Mouse (Mus musculus): ENCODE results near the gene Dscaml1.

The Dscaml1 gene

DNA sequence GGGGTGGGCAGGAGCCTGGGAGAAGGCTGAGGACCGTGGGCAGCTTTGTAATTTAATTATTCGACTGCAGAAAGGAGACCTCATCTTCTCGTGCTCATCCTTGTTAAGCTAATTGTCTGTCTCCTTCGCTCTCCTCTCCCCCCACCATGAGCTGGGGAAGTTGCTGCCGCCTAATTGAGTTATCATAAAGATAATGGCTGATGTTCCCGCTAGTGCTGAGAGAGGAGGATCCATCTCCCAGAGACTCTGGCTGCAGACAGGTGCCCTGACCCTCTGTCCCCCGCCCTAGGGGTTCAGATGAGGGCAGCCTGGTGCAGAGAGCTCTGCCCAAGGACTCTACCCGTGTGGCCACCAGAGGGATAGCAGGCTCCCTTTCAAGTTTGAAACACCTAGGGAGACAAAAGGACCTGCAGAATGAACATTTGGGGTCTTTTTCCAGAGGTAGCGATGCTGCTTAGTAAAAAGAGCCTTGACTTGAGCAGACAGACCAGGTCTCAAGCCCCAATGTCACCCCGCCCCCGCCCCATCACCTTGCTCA is 256.1 kb downstream of the Dscaml1 start:
- DNase-seq (ENCODE audit: low read depth, low spot score): no peak

DNA sequence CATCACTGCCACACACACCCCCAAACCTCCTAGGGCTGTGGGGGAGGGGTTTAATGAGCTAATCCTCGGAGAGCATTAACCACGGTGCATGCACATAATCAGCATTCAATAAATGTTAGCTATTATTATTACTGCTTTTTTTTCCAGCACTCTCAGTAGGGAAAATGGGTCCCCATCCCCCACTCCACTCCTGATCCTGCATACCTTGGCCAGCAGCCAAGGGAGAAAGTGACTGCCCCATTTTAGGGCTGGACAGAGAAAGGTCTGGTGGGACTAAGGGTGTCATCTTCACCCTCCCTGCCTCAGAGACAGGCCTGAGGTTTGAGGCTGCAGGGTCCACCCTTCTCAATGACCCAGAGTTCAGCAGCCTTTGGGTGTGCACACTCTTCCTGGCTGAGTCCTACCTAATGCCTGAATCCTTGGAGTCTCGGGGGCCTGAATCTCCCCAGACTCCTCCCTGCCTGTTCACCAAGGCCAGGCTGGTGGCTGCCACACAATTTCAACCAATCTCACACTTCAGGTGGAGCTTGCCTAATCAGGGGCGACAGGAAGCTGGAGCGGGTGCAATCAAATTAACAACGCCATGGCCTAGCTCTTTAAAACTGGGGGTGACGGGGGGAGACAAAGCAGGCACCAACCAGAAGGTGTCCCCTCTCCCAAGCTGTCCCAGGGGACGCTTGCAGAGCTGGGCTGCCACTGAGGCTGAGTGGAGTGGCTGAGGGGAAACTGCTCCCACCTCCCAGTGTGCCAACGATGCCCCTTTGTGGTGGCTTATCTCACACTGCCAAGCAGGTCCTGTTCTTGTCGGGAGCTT is 267.2 kb downstream of the Dscaml1 start:
- DNase-seq (ENCODE audit: low read depth, low spot score): peak; percentile 37

DNA sequence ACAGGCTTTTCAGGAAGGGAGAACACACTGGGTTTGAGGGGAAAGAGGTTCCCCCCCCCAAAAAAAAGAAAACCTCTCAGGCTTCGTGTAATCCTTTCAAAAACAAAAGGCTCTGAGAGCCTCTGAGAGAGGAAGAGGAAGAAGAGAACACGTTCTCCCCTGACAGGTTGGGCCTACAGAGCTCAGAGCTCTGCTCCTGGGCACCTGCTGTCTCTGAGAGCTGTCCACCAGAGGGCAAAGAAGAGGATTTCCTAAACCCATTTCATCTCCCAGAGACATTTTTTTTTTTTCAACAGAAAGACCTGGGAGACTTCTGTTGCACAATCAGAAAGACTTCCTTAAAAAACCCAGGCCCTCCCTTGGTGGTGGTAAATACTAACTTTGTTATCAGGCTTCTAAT is 267.8 kb downstream of the Dscaml1 start:
- DNase-seq (ENCODE audit: low read depth, low spot score): no peak

DNA sequence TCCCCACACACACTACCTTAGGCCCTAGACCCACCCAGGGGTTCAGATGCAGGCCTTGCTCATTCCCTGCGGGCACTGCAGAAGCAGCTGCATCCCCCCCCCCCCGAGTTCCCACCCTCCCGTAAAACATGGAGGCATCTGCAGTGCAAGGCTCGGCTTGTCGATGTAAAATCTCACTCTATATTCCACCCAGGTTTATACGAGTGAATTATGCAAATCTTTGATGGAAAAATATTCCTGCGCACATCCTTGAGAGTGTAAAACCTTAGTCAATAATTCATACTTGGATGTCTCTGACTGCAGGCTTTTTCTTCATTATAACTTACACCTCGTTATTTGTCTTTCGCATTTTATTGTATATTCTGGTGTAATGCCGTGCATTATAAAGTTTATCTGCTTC is 272.7 kb downstream of the Dscaml1 start:
- no peak for DNase-seq (ENCODE audit: low read depth, low spot score)

DNA sequence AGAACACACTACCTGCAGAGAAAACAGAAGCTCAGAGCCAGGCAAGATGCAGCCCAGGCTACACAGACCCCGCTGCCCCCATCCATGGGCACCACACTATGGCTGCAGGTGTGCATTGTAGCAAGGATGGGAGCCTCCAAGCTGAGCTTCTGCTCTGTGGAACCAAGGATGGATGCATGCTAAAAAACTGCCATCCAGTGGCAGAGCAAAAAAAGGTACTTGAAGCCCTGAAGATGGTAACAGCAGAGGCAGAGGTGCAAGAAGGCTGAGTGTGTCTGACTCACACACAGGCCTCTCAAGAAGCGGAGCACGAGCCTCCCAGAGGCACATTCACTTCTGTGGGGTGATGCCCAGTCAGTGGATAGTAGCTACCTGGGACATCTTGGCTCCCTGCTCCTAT is 276.8 kb downstream of the Dscaml1 start:
- no peak for DNase-seq (ENCODE audit: low read depth, low spot score)

DNA sequence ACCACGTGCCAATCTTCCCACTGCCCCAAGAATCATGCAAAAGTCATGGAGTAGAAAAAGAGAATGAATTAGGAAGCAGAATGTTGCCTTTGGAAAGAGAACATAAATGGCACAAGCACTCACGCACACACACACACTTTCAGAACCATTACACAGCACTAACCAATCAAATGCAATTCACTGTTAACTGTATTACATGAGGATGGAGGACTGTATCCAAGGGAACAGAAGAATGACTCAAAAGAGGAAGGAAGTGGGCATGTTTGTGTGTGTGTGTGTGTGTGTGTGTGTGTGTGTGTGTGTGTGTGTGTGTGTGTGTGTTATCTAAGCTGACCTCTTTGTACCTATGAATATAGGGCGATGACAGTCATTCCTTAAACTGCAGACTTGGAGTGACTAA is 278.0 kb downstream of the Dscaml1 start:
- no peak for DNase-seq (ENCODE audit: low read depth, low spot score)

DNA sequence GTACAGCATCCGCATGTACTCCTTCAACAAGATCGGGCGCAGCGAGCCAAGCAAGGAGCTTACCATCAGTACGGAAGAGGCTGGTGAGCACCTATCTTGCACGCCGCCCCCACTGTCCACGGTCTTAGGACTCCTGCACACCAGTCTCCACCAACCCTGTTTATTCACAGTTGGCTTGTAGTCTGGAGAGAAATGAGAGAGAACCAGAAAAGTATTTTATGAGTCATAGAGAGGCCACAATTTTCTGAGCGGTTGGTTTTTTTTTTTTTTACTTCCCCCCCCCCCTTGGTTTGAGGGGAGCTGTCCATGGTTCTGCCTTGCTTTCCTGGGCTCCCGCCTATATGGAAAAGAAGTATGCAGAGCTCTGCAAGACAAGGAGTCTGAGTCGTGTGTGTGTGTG is 283.9 kb downstream of the Dscaml1 start:
- DNase-seq (ENCODE audit: low read depth, low spot score): no peak

DNA sequence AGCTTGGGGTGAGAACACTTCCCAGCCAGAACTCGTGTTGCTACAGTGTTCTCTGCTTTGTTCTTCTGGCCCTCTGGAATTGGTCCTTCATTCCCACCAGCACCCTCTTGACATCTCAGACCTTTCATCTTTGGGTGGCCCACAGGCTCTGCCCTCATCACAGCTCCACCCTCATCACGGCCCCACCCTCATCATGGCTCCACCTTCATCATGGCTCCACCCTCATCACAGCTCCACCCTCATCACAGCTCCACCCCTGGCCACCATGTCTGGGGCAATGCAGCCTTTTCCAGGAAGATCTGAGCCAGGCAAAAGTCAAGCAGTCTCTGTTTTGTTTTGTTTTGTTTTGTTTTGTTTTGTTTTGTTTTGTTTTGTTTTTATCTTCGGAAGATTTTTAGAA is 289.0 kb downstream of the Dscaml1 start:
- no peak for DNase-seq (ENCODE audit: low read depth, low spot score)

DNA sequence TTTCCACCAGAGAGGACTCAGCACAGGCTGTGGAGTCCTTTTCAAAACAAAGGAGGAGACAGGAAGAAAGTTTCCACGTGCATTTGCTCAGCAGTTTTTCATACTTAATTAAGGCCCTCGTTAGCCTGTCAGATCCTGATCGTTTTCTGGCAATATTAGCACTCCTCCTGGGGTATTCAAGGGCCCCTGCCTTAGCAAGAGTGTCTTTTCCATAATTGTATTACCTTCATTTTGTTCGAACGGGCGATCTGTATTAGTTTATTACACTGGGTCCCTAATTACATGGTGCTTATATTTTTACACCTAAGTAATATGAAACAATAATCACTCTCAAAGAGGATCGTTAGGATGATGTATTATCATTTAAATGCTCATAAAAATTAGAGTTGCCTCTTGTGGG is 293.6 kb downstream of the Dscaml1 start:
- DNase-seq (ENCODE audit: low read depth, low spot score): no peak

DNA sequence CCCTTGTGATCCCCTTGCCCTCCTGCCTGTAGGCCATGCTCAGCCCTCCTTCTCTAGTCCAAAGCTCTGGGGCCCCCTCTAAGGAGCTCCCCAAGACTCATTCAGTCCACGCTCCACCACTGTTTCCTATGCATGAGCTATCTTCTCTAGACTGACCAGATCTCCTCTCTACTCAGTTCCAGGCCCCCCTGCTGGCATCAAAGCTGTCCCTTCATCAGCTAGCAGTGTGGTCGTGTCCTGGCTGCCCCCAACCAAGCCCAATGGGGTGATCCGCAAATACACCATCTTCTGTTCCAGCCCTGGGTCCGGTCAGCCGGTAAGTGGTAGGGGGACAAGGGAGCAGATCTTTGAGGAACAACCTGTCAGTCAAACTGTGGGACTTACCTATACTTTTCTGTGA is 305.4 kb downstream of the Dscaml1 start:
- DNase-seq (ENCODE audit: low read depth, low spot score): no peak

DNA sequence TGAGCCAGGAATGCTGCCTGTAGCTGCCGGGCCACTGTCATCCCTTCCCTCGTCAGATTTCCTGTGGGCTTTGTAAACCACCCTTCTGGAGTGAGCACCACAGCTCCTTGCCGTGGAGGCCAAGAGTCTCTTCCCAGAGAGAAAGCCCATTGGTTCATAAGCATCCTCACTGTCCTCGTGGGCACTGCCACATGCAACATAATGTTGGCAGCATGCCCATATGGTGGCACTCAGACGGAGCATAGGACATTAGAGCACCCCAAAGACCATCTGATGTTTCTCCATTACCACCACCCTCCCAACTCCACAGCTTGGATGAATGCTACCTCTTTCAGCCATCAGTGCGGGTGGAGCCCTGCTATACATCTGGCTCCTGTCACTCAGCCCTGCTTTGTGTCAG is 306.8 kb downstream of the Dscaml1 start:
- no peak for DNase-seq (ENCODE audit: low read depth, low spot score)

DNA sequence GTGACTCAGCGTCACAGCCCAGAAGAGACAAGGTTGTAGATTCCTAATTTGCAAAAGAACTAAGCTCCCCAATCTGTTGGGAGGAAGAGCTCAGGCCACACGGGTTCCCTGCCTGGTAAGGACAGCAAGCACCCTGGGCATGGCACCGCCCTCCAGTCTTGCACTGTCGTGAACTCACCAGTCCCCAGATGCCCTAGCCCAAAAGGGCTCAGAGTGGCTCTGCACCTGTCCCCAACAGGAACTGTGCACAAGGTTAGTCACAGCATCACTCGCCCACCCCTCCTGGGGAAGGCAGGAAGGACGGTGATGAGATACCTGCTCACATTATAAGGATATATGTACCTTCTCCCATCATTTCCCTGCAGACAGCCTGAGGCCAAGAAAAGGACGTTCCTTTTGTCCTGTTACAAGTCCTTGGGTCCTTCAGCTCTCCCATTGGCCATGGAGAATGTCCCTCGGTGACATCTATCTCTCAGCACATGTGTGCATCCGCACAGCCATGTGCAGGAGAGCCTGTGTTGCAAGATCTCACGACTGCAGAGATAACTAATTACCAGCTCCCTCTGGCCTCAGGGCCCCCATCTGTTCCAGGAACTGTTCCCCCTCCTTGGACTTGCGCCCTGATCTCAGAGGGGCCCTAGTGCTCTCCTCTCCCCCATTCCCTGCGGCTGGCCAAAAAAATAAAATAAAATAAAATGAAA is 312.7 kb downstream of the Dscaml1 start:
- no peak for DNase-seq (ENCODE audit: low read depth, low spot score)

DNA sequence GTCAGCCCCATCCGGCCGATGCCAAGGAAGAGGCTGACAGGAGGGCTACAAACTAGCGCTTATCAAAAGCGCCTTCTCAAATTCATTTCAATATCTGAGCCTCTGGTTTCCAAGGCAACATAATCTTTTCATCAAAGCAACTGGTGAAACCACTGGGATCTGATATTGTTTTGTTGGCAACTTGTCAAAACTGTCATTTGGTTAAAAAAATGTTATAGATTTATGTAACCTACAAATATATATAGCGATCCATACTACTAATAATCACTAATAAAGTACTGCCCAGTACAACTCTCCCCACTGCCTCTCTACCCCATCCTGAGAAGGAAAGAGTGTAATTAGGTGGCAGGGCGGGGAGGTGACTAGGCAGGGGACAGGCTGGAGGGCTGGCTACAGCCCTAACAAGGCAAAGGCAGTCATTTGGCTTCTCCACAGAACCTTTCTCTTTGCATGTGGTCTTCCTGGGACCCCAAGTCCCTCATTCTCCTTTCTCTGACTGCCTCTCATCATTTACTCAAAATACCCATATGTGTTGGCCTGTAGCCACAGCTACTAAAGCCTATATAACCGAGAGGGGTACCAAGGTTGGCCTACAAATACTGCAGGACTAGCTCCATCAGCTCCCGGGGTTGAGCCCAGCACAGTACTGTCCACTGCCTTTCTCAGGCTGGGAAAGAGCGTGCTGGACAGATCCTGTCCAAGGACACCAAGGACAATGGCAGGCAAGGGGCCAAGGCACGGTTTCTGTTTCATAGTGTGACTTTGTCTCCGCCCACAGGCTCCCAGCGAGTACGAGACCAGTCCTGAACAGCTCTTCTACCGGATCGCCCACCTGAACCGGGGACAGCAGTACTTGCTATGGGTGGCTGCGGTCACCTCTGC is 313.5 kb downstream of the Dscaml1 start:
- DNase-seq (ENCODE audit: low read depth, low spot score): peak; percentile 13

DNA sequence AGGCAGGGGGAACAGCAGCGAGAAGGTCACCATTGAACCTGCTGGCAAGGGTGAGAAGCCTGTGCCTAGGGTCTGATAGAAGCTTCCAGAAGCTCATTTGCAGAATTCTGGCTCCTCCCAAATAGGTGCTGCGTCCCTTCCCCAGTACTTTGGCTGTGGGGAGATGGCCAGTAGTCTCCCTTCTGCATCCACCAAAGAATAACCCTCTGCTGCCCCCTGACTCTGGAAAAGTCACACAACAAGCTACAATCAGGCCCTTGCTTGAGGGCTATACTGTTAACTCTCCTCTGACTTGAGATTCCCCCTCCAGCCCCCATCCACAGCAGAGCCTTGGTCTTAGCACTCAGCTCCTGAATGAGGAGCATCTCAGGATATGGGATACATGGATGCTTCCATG is 314.2 kb downstream of the Dscaml1 start:
- DNase-seq (ENCODE audit: low read depth, low spot score): peak; percentile 29

DNA sequence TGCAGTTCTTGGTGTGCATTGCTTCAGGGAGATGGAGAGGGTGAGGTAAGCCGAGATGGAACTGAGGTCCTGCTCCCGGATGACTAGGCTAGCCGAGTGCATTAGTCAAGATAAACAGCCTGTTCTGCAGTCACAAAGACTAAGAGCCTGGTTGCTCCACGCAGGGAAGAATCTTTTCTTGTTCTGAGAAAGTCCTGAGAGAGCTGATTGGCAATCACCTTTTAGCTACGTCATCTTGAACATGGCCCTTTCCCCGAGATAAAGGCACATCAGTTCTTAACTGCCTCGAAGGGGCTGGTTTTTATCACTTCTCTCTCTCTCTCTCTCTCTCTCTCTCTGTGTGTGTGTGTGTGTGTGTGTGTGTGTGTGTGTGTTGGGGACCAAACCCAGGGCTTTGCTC is 319.0 kb downstream of the Dscaml1 start:
- DNase-seq (ENCODE audit: low read depth, low spot score): no peak

DNA sequence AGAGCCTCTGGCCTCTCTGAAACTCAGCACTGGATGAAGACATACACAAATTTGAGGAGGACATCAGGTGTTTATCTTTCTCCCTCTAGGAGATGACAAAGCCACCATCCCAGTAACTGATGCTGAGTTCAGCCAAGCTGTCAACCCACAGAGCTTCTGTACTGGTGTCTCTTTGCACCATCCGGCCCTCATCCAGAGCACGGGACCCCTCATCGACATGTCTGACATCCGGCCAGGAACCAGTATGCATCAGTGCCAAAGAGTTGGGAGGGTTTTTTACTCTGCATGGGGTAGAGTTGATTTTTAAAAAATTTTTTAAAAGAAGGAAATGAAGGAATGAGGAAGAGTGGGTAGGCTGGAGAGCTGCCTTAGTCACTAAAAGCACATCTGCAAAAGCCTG is 323.5 kb downstream of the Dscaml1 start:
- DNase-seq (ENCODE audit: low read depth, low spot score): no peak

DNA sequence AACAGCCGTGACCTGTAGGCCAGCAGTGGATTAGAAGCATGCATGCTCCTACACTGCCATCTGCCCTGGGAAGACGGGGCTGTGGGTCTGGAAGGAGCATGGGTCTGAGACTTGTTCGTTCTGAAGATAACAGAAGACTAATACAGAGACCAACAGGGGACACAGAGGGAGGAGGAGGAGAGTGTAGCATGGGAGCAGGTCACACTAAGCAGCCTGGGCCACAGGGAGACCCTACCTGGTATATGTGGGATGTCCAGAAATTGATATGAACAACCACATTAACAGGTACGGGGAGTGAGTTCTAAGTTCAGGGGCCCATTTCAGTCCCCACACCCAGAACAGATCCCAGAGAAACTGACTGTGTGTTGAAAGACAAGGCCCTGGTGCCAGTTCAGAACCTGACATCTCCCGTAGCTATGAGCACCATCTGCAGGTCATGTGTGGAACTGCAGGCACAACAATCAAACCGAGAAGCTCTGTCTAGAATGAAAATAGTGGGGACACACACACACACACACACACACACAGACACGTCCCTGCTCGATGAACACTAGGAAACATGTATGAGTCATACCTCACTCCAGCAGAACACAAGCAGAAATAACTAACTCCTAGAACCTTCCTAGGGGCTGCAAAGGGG is 328.1 kb downstream of the Dscaml1 start:
- peak; percentile 68 for DNase-seq (ENCODE audit: low read depth, low spot score)

DNA sequence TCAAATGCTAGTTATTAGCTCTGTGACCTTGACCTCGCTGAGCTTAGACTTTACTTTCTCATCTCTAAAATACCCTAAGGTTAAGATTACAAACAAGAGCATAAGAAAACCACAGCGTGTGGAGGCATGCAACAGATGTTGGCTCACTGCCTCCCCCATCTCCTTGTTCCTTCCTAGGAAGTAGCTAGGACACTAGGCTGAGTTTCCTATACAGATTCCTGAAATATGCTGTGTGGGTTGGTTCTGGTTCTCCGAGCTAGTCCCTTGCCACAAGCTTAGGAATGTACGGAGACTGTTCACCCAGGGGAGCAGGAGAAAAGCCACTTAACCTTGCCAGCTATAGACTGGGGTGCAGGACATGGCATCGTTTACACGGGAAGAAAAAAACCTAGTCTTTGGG is 339.8 kb downstream of the Dscaml1 start:
- DNase-seq (ENCODE audit: low read depth, low spot score): no peak

DNA sequence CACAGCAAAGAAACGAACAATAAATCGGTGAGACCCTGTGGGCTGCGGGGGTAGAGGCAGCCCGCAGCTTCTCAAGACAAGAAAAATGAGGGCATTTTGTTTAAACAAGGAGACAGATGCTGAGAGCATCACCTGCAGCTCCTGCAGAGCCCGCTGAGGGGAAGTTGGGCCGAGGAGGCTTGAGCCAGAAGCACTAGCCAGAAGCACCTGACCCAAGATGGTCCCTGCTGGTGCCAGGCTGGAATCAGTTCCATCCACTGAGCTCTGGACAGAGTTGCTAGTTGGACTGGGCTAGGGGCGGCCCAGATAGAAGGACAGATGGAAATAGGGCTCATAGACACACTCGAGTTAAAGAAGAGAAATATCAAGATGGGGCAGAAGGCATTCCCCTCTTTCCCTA is 340.7 kb downstream of the Dscaml1 start:
- DNase-seq (ENCODE audit: low read depth, low spot score): no peak

DNA sequence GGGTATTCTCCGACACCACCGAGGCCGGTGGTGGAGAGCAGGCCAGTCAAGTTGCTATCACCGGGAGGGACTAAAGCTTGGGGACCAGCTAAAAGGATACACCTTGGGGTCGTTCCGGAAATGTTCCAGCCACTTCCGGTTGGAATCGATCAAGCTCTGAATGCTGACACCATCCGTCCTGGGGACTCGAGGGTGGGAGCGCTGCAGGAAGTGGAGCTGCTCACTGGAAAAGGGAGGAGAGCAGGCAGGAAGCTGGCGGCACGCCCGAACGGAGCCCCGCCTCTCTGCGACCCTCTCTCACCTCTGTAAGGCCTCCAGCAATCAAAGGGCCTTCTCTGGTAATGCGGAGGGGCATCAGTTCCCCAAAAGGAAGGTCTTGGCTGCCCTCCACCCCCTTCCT is 342.0 kb downstream of the Dscaml1 start:
- DNase-seq (ENCODE audit: low read depth, low spot score): no peak

DNA sequence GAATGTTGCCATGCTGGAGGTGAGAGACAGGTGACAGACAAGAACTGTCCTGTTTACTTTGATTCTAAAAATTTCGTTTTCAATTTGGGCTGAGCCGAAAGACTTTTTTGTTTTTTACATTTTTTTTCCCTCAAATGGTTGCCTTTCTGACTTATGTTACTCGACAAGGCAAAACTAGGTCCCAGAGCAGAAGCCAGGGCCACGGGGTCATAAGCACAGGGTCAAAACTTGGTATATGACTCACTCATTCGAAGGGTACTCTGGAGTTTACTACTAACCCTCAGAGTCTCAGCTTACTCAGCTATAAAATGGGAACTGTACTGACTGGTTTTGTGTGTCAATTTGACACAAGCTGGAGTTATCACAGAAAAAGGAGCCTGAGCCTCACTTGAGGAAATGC is 343.2 kb downstream of the Dscaml1 start:
- DNase-seq (ENCODE audit: low read depth, low spot score): no peak

DNA sequence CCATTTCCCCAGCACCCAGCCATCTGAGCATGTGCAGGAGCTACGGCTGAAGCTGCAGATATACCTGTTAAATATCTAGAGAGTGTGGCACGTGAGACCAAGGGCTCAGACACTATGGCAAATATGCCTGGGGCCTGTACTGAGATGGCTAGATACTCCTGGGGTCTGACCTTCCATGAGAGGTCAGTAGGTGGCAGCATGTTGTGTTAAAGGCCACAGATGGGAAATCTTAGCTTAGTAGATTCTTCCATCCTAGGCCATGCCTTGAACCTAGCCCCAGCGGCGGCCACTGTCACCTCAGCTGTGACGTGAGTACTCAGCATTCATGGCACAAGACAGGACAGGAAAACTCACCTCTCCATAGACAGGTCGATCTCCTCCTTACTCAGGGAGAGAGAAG is 347.7 kb downstream of the Dscaml1 start:
- no peak for DNase-seq (ENCODE audit: low read depth, low spot score)
